Mouse (Mus musculus): Measurements from ENCODE around the gene Esam. TPM values are rescaled to one million over a fixed set of nuclear protein-coding genes. Genes with fewer than 3 reads are reported as not detected.
A peak's percentile ranks its signal among the peaks of the same experiment; 100 is the strongest.

Gene Esam
- 38.8 and 42.1 TPM in 2 replicates for polyA plus RNA-seq (2015; fragmentation: Nextera tagmentation; extraction: Ambion mirVana)

GRCm38 (mm10) chr9:37527396-37528224 is at the start of gene Esam:
Esam (plus strand) TSS chr9:37528078.
- no peak for ATAC-seq
- Histone ChIP-seq H3K4me3 (ENCODE audit: low read depth, low read length) (peak within 1 kb of the TSS; percentile 12; the same call in 1 of the 2 replicates), H3K9ac (ENCODE audit: low read depth, low read length) (no peak within 1 kb of the TSS; the same call in 1 of the 2 replicates), H3K4me2 (ENCODE audit: low read length) (peak within 1 kb of the TSS; percentile 12; the same call in 1 of the 2 replicates), H3K27ac (ENCODE audit: low read length) (peak within 1 kb of the TSS; percentile 12; the same call in 1 of the 2 replicates), H3K4me1 (ENCODE audit: control insufficient read depth, insufficient read depth, low read length) (peaks cover 25% of the 10 kb centered on the region), H3K9me3 (replicated peaks; ENCODE audit: control insufficient read depth, low read length, poor library complexity, severe bottlenecking) (no peaks in the 10 kb centered on the region), H3K27me3 (ENCODE audit: control insufficient read depth, insufficient read depth, low read depth, low read length) (peaks cover 43% of the 10 kb centered on the region), H3K36me3 (ENCODE audit: control insufficient read depth, insufficient read depth, low read length) (peaks cover 3% of the 10 kb centered on the region; the same call in 1 of the 2 replicates)
- WGBS = 5% methylated on average over 41 of the region's 41 CpGs

GRCm38 (mm10) chr9:37485146-37485545 is 42.7 kb upstream of the Esam start:
- 76% methylated on average over 5 of the region's 5 CpGs for WGBS
- peaks cover 9% of the 10 kb centered on the region for H3K4me1 ChIP-seq (ENCODE audit: control insufficient read depth, insufficient read depth, low read length)
- no peaks in the 10 kb centered on the region for H3K9me3 ChIP-seq (replicated peaks; ENCODE audit: control insufficient read depth, low read length, poor library complexity, severe bottlenecking)
- no peaks in the 10 kb centered on the region for H3K36me3 ChIP-seq (ENCODE audit: control insufficient read depth, insufficient read depth, low read length)
- H3K9ac ChIP-seq (ENCODE audit: low read depth, low read length) = no peak overlapping the region
- H3K4me2 ChIP-seq (ENCODE audit: low read length) = no peak overlapping the region
- H3K4me3 ChIP-seq (ENCODE audit: low read depth, low read length) = no peak overlapping the region
- ATAC-seq = no peak
- H3K27me3 ChIP-seq (ENCODE audit: control insufficient read depth, insufficient read depth, low read depth, low read length) = no peaks in the 10 kb centered on the region
- no peak overlapping the region for H3K27ac ChIP-seq (ENCODE audit: low read length)

GRCm38 (mm10) chr9:37488041-37488440 is 39.8 kb upstream of the Esam start:
- Histone ChIP-seq H3K27ac (ENCODE audit: low read length) (peak overlapping the region; percentile 97), H3K4me2 (ENCODE audit: low read length) (peak overlapping the region; percentile 76), H3K27me3 (ENCODE audit: control insufficient read depth, insufficient read depth, low read depth, low read length) (no peaks in the 10 kb centered on the region), H3K4me3 (ENCODE audit: low read depth, low read length) (peak overlapping the region; percentile 84), H3K9ac (ENCODE audit: low read depth, low read length) (peak overlapping the region; percentile 88; the same call in 1 of the 2 replicates), H3K36me3 (ENCODE audit: control insufficient read depth, insufficient read depth, low read length) (no peaks in the 10 kb centered on the region), H3K9me3 (replicated peaks; ENCODE audit: control insufficient read depth, low read length, poor library complexity, severe bottlenecking) (no peaks in the 10 kb centered on the region), H3K4me1 (ENCODE audit: control insufficient read depth, insufficient read depth, low read length) (peaks cover 22% of the 10 kb centered on the region)
- ATAC-seq = no peak
- 30% methylated on average over 4 of the region's 4 CpGs for WGBS

- Histone ChIP-seq H3K9me3 (replicated peaks; ENCODE audit: control insufficient read depth, low read length, poor library complexity, severe bottlenecking) (no peaks in the 10 kb centered on the region; the same call in 1 of the 2 replicates), H3K27ac (ENCODE audit: low read length) (peak within 1 kb of the TSS; percentile 97), H3K4me1 (ENCODE audit: control insufficient read depth, insufficient read depth, low read length) (peaks cover 22% of the 10 kb centered on the region), H3K4me2 (ENCODE audit: low read length) (peak within 1 kb of the TSS; percentile 76), H3K27me3 (ENCODE audit: control insufficient read depth, insufficient read depth, low read depth, low read length) (no peaks in the 10 kb centered on the region), H3K4me3 (ENCODE audit: low read depth, low read length) (peak within 1 kb of the TSS; percentile 84), H3K36me3 (ENCODE audit: control insufficient read depth, insufficient read depth, low read length) (0 out of 2 replicates have a peak, but pooled peaks cover 1% of the 10 kb centered on the region), H3K9ac (ENCODE audit: low read depth, low read length) (peak within 1 kb of the TSS; percentile 88)
- peak; percentile 98 for ATAC-seq
- under 1% methylated on average over 43 of the region's 44 CpGs for WGBS
Measured at GRCm38 (mm10) chr9:37488611-37489396, 39.1 kb upstream of the Esam start, which contains the start of gene Msantd2. Msantd2 (plus strand) TSS chr9:37489319.

- ATAC-seq = peak; percentile 79
Measured at GRCm38 (mm10) chr9:37489446-37490120, 38.3 kb upstream of the Esam start.

GRCm38 (mm10) chr9:37495761-37496160 is 32.1 kb upstream of the Esam start:
- Histone ChIP-seq H3K4me3 (ENCODE audit: low read depth, low read length) (no peak overlapping the region), H3K9ac (ENCODE audit: low read depth, low read length) (no peak overlapping the region), H3K4me1 (ENCODE audit: control insufficient read depth, insufficient read depth, low read length) (peaks cover 7% of the 10 kb centered on the region), H3K27me3 (ENCODE audit: control insufficient read depth, insufficient read depth, low read depth, low read length) (no peaks in the 10 kb centered on the region), H3K9me3 (replicated peaks; ENCODE audit: control insufficient read depth, low read length, poor library complexity, severe bottlenecking) (no peaks in the 10 kb centered on the region; the same call in 1 of the 2 replicates), H3K27ac (ENCODE audit: low read length) (no peak overlapping the region), H3K4me2 (ENCODE audit: low read length) (no peak overlapping the region), H3K36me3 (ENCODE audit: control insufficient read depth, insufficient read depth, low read length) (0 out of 2 replicates have a peak, but pooled peaks cover 3% of the 10 kb centered on the region)
- 80% methylated on average over 3 of the region's 3 CpGs for WGBS
- ATAC-seq = no peak

More at GRCm38 (mm10) chr9:37489446-37490120, 38.3 kb upstream of the Esam start:
- Histone ChIP-seq H3K4me2 (ENCODE audit: low read length) (peak overlapping the region; percentile 76), H3K4me3 (ENCODE audit: low read depth, low read length) (peak overlapping the region; percentile 84), H3K9me3 (replicated peaks; ENCODE audit: control insufficient read depth, low read length, poor library complexity, severe bottlenecking) (no peaks in the 10 kb centered on the region; the same call in 1 of the 2 replicates), H3K4me1 (ENCODE audit: control insufficient read depth, insufficient read depth, low read length) (peaks cover 22% of the 10 kb centered on the region), H3K36me3 (ENCODE audit: control insufficient read depth, insufficient read depth, low read length) (0 out of 2 replicates have a peak, but pooled peaks cover 3% of the 10 kb centered on the region), H3K27ac (ENCODE audit: low read length) (peak overlapping the region; percentile 97), H3K9ac (ENCODE audit: low read depth, low read length) (peak overlapping the region; percentile 88), H3K27me3 (ENCODE audit: control insufficient read depth, insufficient read depth, low read depth, low read length) (no peaks in the 10 kb centered on the region)
- WGBS = under 1% methylated on average over 51 of the region's 75 CpGs

GRCm38 (mm10) chr9:37496325-37496724 is 31.6 kb upstream of the Esam start:
- Histone ChIP-seq H3K4me2 (ENCODE audit: low read length) (no peak overlapping the region), H3K9ac (ENCODE audit: low read depth, low read length) (no peak overlapping the region), H3K27ac (ENCODE audit: low read length) (no peak overlapping the region), H3K4me1 (ENCODE audit: control insufficient read depth, insufficient read depth, low read length) (peaks cover 2% of the 10 kb centered on the region; the same call in 1 of the 2 replicates), H3K36me3 (ENCODE audit: control insufficient read depth, insufficient read depth, low read length) (0 out of 2 replicates have a peak, but pooled peaks cover 3% of the 10 kb centered on the region), H3K27me3 (ENCODE audit: control insufficient read depth, insufficient read depth, low read depth, low read length) (no peaks in the 10 kb centered on the region), H3K4me3 (ENCODE audit: low read depth, low read length) (no peak overlapping the region), H3K9me3 (replicated peaks; ENCODE audit: control insufficient read depth, low read length, poor library complexity, severe bottlenecking) (no peaks in the 10 kb centered on the region; the same call in 1 of the 2 replicates)
- no peak for ATAC-seq

- no peaks in the 10 kb centered on the region for H3K9me3 ChIP-seq (replicated peaks; ENCODE audit: control insufficient read depth, low read length, poor library complexity, severe bottlenecking)
- 83% methylated on average over 3 of the region's 3 CpGs for WGBS
- no peaks in the 10 kb centered on the region for H3K36me3 ChIP-seq (ENCODE audit: control insufficient read depth, insufficient read depth, low read length)
- H3K27ac ChIP-seq (ENCODE audit: low read length) = no peak overlapping the region
- H3K4me2 ChIP-seq (ENCODE audit: low read length) = no peak overlapping the region
- ATAC-seq = no peak
- H3K4me3 ChIP-seq (ENCODE audit: low read depth, low read length) = no peak overlapping the region
- no peaks in the 10 kb centered on the region for H3K4me1 ChIP-seq (ENCODE audit: control insufficient read depth, insufficient read depth, low read length)
- H3K27me3 ChIP-seq (ENCODE audit: control insufficient read depth, insufficient read depth, low read depth, low read length) = no peaks in the 10 kb centered on the region
- no peak overlapping the region for H3K9ac ChIP-seq (ENCODE audit: low read depth, low read length)
Measured at GRCm38 (mm10) chr9:37500201-37500600, 27.7 kb upstream of the Esam start.
